Mouse (Mus musculus) megakaryocyte, embryonic 14.5 days (primary cell): ENCODE data around the gene Tubg1. TPM values are rescaled to one million over a fixed set of nuclear protein-coding genes. Genes with fewer than 3 reads are reported as not detected.

ENCODE experiments used
- H3K27me3 ChIP-seq: replicated peaks from 2 replicates; pipeline ENCODE3; 2012; ENCODE audit warnings: inconsistent platforms
- H3K36me3 ChIP-seq: replicated peaks from 2 replicates; pipeline ENCODE3; 2012; ENCODE audit warnings: low read length, inconsistent platforms, mixed read lengths
- H3K4me1 ChIP-seq: 2 replicates; pipeline ENCODE4 v1.6.1; 2012; ENCODE audit warnings: inconsistent platforms
- H3K4me3 ChIP-seq: replicated peaks from 2 replicates; pipeline ENCODE3; 2012; ENCODE audit warnings: moderate library complexity, mild to moderate bottlenecking, inconsistent platforms
- H3K9me3 ChIP-seq: 2 replicates; pipeline ENCODE4 v1.6.1; 2012; ENCODE audit warnings: inconsistent platforms
- FLI1 ChIP-seq: IDR thresholded peaks from 2 replicates; pipeline ENCODE4 v1.6.1; 2012; ENCODE audit warnings: low read length, inconsistent platforms, mixed read lengths
- GATA1 ChIP-seq: IDR thresholded peaks from 3 replicates; pipeline ENCODE4 v1.6.1; 2012; ENCODE audit warnings: mixed read lengths, low read length, inconsistent platforms, borderline replicate concordance
- polyA plus RNA-seq: library from polyadenylated mRNA; stranded (reverse); fragments of >175 nt; gene quantifications from 2 replicates; pipeline ENCODE4 v1.2.3, GENCODE M21; 2012; ENCODE audit warnings: low replicate concordance; ENCODE audit not compliant: insufficient read depth

Tubg1 gene
- polyA plus RNA-seq, 1 experiment, result 63.2 TPM

- Histone ChIP-seq H3K9me3 (no peaks in the 10 kb centered on the region), H3K4me1 (peaks cover 20% of the 10 kb centered on the region), H3K4me3 (no peak overlapping the region), H3K36me3 (no peaks in the 10 kb centered on the region), H3K27me3 (peaks cover 55% of the 10 kb centered on the region)
- no peak for TF ChIP-seq FLI1
- no peak for TF ChIP-seq GATA1
Measured at GRCm38 (mm10) chr11:101137000-101137399, 17.3 kb downstream of the Tubg1 start.

- H3K9me3 ChIP-seq, result no peaks in the 10 kb centered on the region
- peak overlapping the region; percentile 31 for H3K4me3 ChIP-seq
- H3K27me3 ChIP-seq, result peaks cover 56% of the 10 kb centered on the region
- no peak for TF ChIP-seq GATA1
- no peak for TF ChIP-seq FLI1
- H3K4me1 ChIP-seq, result peaks cover 16% of the 10 kb centered on the region
- no peaks in the 10 kb centered on the region for H3K36me3 ChIP-seq
Measured at GRCm38 (mm10) chr11:101138536-101139181, 18.9 kb downstream of the Tubg1 start.

- peak overlapping the region; percentile 28 for H3K4me3 ChIP-seq
- no peak for TF ChIP-seq GATA1
- TF ChIP-seq FLI1, result no peak
- no peaks in the 10 kb centered on the region for H3K36me3 ChIP-seq
- H3K27me3 ChIP-seq, result peaks cover 46% of the 10 kb centered on the region
- H3K4me1 ChIP-seq, result peaks cover 20% of the 10 kb centered on the region
- H3K9me3 ChIP-seq, result no peaks in the 10 kb centered on the region
Measured at GRCm38 (mm10) chr11:101140164-101140819, 20.6 kb downstream of the Tubg1 start.

- TF ChIP-seq FLI1 (no peak), GATA1 (no peak)
- Histone ChIP-seq H3K36me3 (no peaks in the 10 kb centered on the region), H3K4me1 (peaks cover 20% of the 10 kb centered on the region), H3K9me3 (no peaks in the 10 kb centered on the region), H3K27me3 (peaks cover 44% of the 10 kb centered on the region), H3K4me3 (no peak overlapping the region)
Measured at GRCm38 (mm10) chr11:101141088-101141487, 21.4 kb downstream of the Tubg1 start.

- peaks cover 41% of the 10 kb centered on the region for H3K27me3 ChIP-seq
- no peaks in the 10 kb centered on the region for H3K9me3 ChIP-seq
- H3K4me3 ChIP-seq, result no peak overlapping the region
- H3K4me1 ChIP-seq, result peaks cover 22% of the 10 kb centered on the region
- no peak for TF ChIP-seq GATA1
- TF ChIP-seq FLI1, result no peak
- no peaks in the 10 kb centered on the region for H3K36me3 ChIP-seq
Measured at GRCm38 (mm10) chr11:101142215-101142967, 22.7 kb downstream of the Tubg1 start.

GRCm38 (mm10) chr11:101143338-101144225 lies 23.8 kb downstream of the Tubg1 start:
- Histone ChIP-seq H3K4me3 (peak overlapping the region; percentile 88), H3K27me3 (peaks cover 40% of the 10 kb centered on the region), H3K36me3 (no peaks in the 10 kb centered on the region), H3K9me3 (no peaks in the 10 kb centered on the region), H3K4me1 (peaks cover 19% of the 10 kb centered on the region)
- TF ChIP-seq GATA1 (no peak), FLI1 (no peak)

GRCm38 (mm10) chr11:101146377-101146776 lies 26.6 kb downstream of the Tubg1 start:
- peaks cover 28% of the 10 kb centered on the region for H3K27me3 ChIP-seq
- H3K4me3 ChIP-seq, result no peak overlapping the region
- no peak for TF ChIP-seq FLI1
- TF ChIP-seq GATA1, result no peak
- H3K4me1 ChIP-seq, result peaks cover 10% of the 10 kb centered on the region
- H3K9me3 ChIP-seq, result no peaks in the 10 kb centered on the region
- no peaks in the 10 kb centered on the region for H3K36me3 ChIP-seq

- no peak overlapping the region for H3K4me3 ChIP-seq
- H3K36me3 ChIP-seq, result no peaks in the 10 kb centered on the region
- H3K4me1 ChIP-seq, result peaks cover 6% of the 10 kb centered on the region
- H3K9me3 ChIP-seq, result peaks cover 5% of the 10 kb centered on the region; the same call in 1 of the 2 replicates
- TF ChIP-seq FLI1, result no peak
- TF ChIP-seq GATA1, result no peak
- peaks cover 26% of the 10 kb centered on the region for H3K27me3 ChIP-seq
Measured at GRCm38 (mm10) chr11:101148751-101149150, 29.0 kb downstream of the Tubg1 start.
